Mouse (Mus musculus) megakaryocyte, embryonic 14.5 days (primary cell): Measurements from ENCODE around the gene Bahcc1.

Experiments
- FLI1 ChIP-seq: IDR thresholded peaks from 2 replicates; pipeline ENCODE4 v1.6.1; 2012; ENCODE audit warnings: low read length, inconsistent platforms, mixed read lengths
- GATA1 ChIP-seq: IDR thresholded peaks from 3 replicates; pipeline ENCODE4 v1.6.1; 2012; ENCODE audit warnings: mixed read lengths, low read length, inconsistent platforms, borderline replicate concordance

DNA sequence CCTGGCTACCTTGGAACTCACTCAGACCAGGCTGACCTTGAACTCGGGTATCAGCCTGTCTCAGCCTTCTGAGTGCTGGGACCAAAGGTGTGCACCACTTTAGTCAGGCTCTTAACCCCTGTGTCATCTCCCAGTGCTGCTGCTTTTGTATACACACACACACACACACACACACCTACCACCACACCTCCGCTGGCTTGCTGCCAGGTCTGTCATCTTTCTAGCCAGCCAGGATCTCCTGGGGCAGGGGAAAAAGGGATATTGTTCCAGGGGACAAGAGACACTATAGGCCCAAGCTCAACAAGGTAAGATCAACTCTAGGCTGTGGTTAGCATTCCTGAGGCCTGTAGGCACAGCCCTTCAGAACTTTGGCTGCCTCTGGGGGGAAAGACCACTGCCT is 34.5 kb downstream of the Bahcc1 start:
- no peak for TF ChIP-seq GATA1
- no peak for TF ChIP-seq FLI1
